Mouse (Mus musculus) liver, embryonic 14.5 days (tissue): ENCODE measurements at regions not wholly inside any gene's neighbourhood (a gene's known extent, or its start where the extent isn't known, plus 50 kb on each side); places are given as distances from the start of the nearest gene placed in this dataset.

Experiments used
- CTCF ChIP-seq: IDR thresholded peaks from 2 replicates; pipeline ENCODE4 v1.5.1; 2016; ENCODE audit warnings: antibody characterized with exemption, low read depth, control low read depth
- EP300 ChIP-seq: IDR thresholded peaks from 2 replicates; pipeline ENCODE4 v1.6.1; 2016; ENCODE audit warnings: antibody characterized with exemption, low read depth

DNA sequence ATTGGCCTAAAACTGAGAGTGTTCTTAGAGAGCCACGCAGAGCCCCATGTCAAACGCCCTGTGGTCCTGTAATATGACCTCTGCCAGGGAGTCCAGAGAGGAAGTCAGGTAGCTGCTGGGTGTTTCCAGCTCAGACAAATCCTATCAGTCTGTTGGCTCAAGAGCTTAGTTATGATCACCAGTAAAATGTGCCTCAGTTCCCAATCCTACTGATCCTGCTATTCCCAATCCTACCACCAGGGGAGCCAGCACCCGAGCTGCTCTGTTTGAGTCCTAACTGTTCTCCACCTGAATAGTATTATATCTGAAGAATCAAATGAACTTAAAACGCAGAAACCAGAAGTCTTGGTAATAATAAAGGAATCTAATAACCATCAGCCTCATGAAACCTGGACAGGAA is 178.5 kb downstream of the Diras2 start:
- peak; percentile 80 for TF ChIP-seq CTCF
- no peak for TF ChIP-seq EP300
